Mouse (Mus musculus) E14TG2a.4 (cell line): ENCODE results near the gene Cox17.

Experiments
- CTCF ChIP-seq: conservative IDR thresholded peaks from 2 replicates; pipeline ENCODE4 v1.5.1; 2014; ENCODE audit warnings: low read length
- POU5F1 ChIP-seq: IDR thresholded peaks from 2 replicates; pipeline ENCODE4 v1.6.1; 2014; ENCODE audit warnings: low read length, borderline replicate concordance

DNA sequence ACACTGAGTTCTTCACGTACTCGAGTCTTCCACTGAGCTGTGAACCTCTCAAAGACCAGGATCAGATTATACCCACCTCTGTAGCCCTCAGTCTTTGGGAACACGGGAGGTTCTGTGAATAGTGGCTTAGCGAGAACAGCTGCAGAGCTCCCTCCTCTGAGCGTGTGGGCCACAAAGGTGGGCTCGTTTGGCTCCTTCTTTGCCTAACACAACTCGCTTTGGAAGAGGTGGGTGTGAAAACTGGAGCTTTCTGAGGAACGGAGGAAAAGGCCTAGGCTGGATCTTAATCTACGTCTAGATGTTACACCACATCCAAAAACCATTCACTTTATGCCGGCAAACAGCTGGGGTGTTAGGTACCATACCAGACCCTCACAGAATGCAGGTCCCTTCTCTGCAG lies 18.6 kb downstream of the Cox17 start:
- TF ChIP-seq CTCF (no peak), POU5F1 (no peak)
